Comparison of ENCODE assay signal across 9 mouse cellular contexts in genomic region chr13:105053618-105054017, GRCm38 (mm10). TPM values are rescaled to one million over a fixed set of nuclear protein-coding genes. Genes with fewer than 3 reads are reported as not detected.
DNase-seq lines count a peak whose midpoint lies in the region; ATAC-seq and TF ChIP-seq lines count a peak whose summit lies in the region.
"Had no signal": no experiment of that assay in that cellular context is flagged by ENCODE, and none has a peak within 500 bp of the region (broad histone marks: within the 10 kb centered on the region; RNA-seq: fewer than 3 reads in every experiment).

No protein-coding gene starts in this region.

- peak overlapping the region; percentile 72 for H3K9ac ChIP-seq in forebrain, embryonic 12.5 days
- peak overlapping the region; percentile 63 for H3K9ac ChIP-seq in hindbrain, embryonic 14.5 days
- H3K9ac ChIP-seq in liver, postnatal 0 days (replicated peaks) = no peak overlapping the region
- H3K9ac ChIP-seq in stomach, embryonic 15.5 days = peak overlapping the region; percentile 46; the same call in 1 of the 2 replicates

- in situ Hi-C loops in Patski (cut with MboI; ENCODE audit: low pct_unique_long_range_greater_than_20kb) = no loop called here

- peak; percentile 20 for ATAC-seq in frontal cortex, adult (ENCODE audit: low TSS enrichment)
- peak; percentile 7 for ATAC-seq in Patski
- peak; percentile 17 for ATAC-seq in forebrain, embryonic 12.5 days (ENCODE audit: low FRiP score)
- ATAC-seq in hindbrain, embryonic 14.5 days (ENCODE audit: low FRiP score) = peak; percentile 35
- no peak for ATAC-seq in liver, postnatal 0 days
- ATAC-seq in stomach, embryonic 15.5 days (ENCODE audit: insufficient read depth, low FRiP score, low read depth) = no peak

- H3K4me2 ChIP-seq in forebrain, embryonic 12.5 days = peak overlapping the region; percentile 82
- H3K4me2 ChIP-seq in hindbrain, embryonic 14.5 days (replicated peaks) = peak overlapping the region; percentile 83
- H3K4me2 ChIP-seq in liver, postnatal 0 days (ENCODE audit: low read depth, low read length) = peak overlapping the region; percentile 90
- peak overlapping the region; percentile 96 for H3K4me2 ChIP-seq in stomach, embryonic 15.5 days

- no peaks in the 10 kb centered on the region for H3K9me3 ChIP-seq in forebrain, embryonic 12.5 days
- H3K9me3 ChIP-seq in hindbrain, embryonic 14.5 days (ENCODE audit: control insufficient read depth, low read length) = no peaks in the 10 kb centered on the region
- H3K9me3 ChIP-seq in liver, postnatal 0 days (ENCODE audit: low read length) = no peaks in the 10 kb centered on the region
- no peaks in the 10 kb centered on the region for H3K9me3 ChIP-seq in stomach, embryonic 15.5 days

- H3K4me1 ChIP-seq in forebrain, embryonic 12.5 days = peaks cover 19% of the 10 kb centered on the region
- peaks cover 19% of the 10 kb centered on the region for H3K4me1 ChIP-seq in hindbrain, embryonic 14.5 days (replicated peaks; ENCODE audit: control insufficient read depth, insufficient read depth, low read length)
- peaks cover 7% of the 10 kb centered on the region; the same call in 1 of the 2 replicates for H3K4me1 ChIP-seq in liver, postnatal 0 days (ENCODE audit: insufficient read depth)
- H3K4me1 ChIP-seq in stomach, embryonic 15.5 days = peaks cover 9% of the 10 kb centered on the region

- WGBS in forebrain, embryonic 12.5 days = 2% methylated on average over 12 of the region's 12 CpGs
- under 1% methylated on average over 12 of the region's 12 CpGs for WGBS in hindbrain, embryonic 14.5 days
- WGBS in liver, postnatal 0 days (ENCODE audit: insufficient replicate concordance) = 3% methylated on average over 12 of the region's 12 CpGs
- 4% methylated on average over 12 of the region's 12 CpGs for WGBS in stomach, embryonic 15.5 days

- POLR2A ChIA-PET in Patski (lab: Charles Lee) = no interaction called here

- peaks cover 71% of the 10 kb centered on the region for H3K27me3 ChIP-seq in Patski
- H3K27me3 ChIP-seq in forebrain, embryonic 12.5 days = peaks cover 21% of the 10 kb centered on the region; the same call in 1 of the 2 replicates
- H3K27me3 ChIP-seq in hindbrain, embryonic 14.5 days (ENCODE audit: control insufficient read depth, insufficient read depth, low read length) = peaks cover 6% of the 10 kb centered on the region; the same call in 1 of the 2 replicates
- H3K27me3 ChIP-seq in liver, postnatal 0 days (ENCODE audit: insufficient read depth, low read length) = peaks cover 41% of the 10 kb centered on the region
- peaks cover 4% of the 10 kb centered on the region; the same call in 1 of the 2 replicates for H3K27me3 ChIP-seq in stomach, embryonic 15.5 days (replicated peaks)

- H3K27ac ChIP-seq in forebrain, embryonic 12.5 days = no peak overlapping the region
- peak overlapping the region; percentile 78 for H3K27ac ChIP-seq in hindbrain, embryonic 14.5 days
- no peak overlapping the region for H3K27ac ChIP-seq in liver, postnatal 0 days (ENCODE audit: low read depth)
- H3K27ac ChIP-seq in stomach, embryonic 15.5 days = no peak overlapping the region

- no peaks in the 10 kb centered on the region for H3K36me3 ChIP-seq in forebrain, embryonic 12.5 days (replicated peaks)
- no peaks in the 10 kb centered on the region for H3K36me3 ChIP-seq in hindbrain, embryonic 14.5 days (replicated peaks; ENCODE audit: control insufficient read depth, insufficient read depth)
- no peaks in the 10 kb centered on the region for H3K36me3 ChIP-seq in liver, postnatal 0 days (replicated peaks; ENCODE audit: insufficient read depth, low read length)
- H3K36me3 ChIP-seq in stomach, embryonic 15.5 days = no peaks in the 10 kb centered on the region

- no peak for DNase-seq in frontal cortex, adult 2 months (ENCODE audit: extremely low spot score in 1 of 2, low spot score in 1 of 2)
- DNase-seq in Patski (ENCODE audit: low read depth, low spot score) = no peak
- DNase-seq in hindbrain, embryonic 14.5 days (ENCODE audit: low spot score) = no peak
- no peak for DNase-seq in liver, postnatal 0 days
- DNase-seq in spleen, adult 18-20 months = no peak

- TF ChIP-seq EP300 in liver, postnatal 0 days (IDR thresholded peaks at IDR 0.05; ENCODE audit: low read depth) = no peak

- peak overlapping the region; percentile 65 for H3K4me3 ChIP-seq in forebrain, embryonic 12.5 days (replicated peaks)
- H3K4me3 ChIP-seq in hindbrain, embryonic 14.5 days (replicated peaks; ENCODE audit: low read length) = peak overlapping the region; percentile 70
- peak overlapping the region; percentile 65 for H3K4me3 ChIP-seq in liver, postnatal 0 days (ENCODE audit: low read depth, low read length)
- H3K4me3 ChIP-seq in stomach, embryonic 15.5 days (replicated peaks) = peak overlapping the region; percentile 63

- CTCF ChIA-PET in Patski (lab: Charles Lee) = no interaction called here

- TF ChIP-seq CTCF in Patski (IDR thresholded peaks at IDR 0.05) = no peak
- TF ChIP-seq CTCF in liver, postnatal 0 days (IDR thresholded peaks at IDR 0.05; ENCODE audit: low read depth) = no peak

RNA-seq across cellular contexts. Expression of gene Rgs7bp, which starts 1.1 kb away (rescaled TPM):
- 73.3 and 76.2 TPM in 2 replicates for polyA plus RNA-seq in frontal cortex, adult 2 months (2012; rRNA removed)
- polyA plus RNA-seq in Patski (2021) = not detected
- 1.5 and 1.7 TPM in 2 replicates for polyA plus RNA-seq in forebrain, embryonic 12.5 days (2016; fragmentation: Nextera tagmentation; extraction: Ambion mirVana)
- 7.0 and 8.2 TPM in 2 replicates for polyA plus RNA-seq in hindbrain, embryonic 14.5 days (2014; fragmentation: Nextera tagmentation; extraction: Ambion mirVana)
- polyA plus RNA-seq in liver, postnatal 0 days (2015; fragmentation: Nextera tagmentation; extraction: Ambion mirVana) = 0.45 and 0.58 TPM in 2 replicates
- polyA plus RNA-seq in stomach, embryonic 15.5 days (2015; fragmentation: Nextera tagmentation; extraction: Ambion mirVana) = 1.8 and 1.9 TPM in 2 replicates
- polyA plus RNA-seq: erythroblast, embryonic 14.5 days had no signal

RNA-seq across cellular contexts. Expression of gene 4933425L06Rik, which starts 28.3 kb away (rescaled TPM):
- not detected in 2 replicates for polyA plus RNA-seq in frontal cortex, adult 2 months (2012; rRNA removed)
- polyA plus RNA-seq in Patski (2021) = not detected
- polyA plus RNA-seq in forebrain, embryonic 12.5 days (2016; fragmentation: Nextera tagmentation; extraction: Ambion mirVana) = not detected in 2 replicates
- 0.09 TPM in 1 of 2 replicates, not detected in the other for polyA plus RNA-seq in hindbrain, embryonic 14.5 days (2014; fragmentation: Nextera tagmentation; extraction: Ambion mirVana)
- not detected in 2 replicates for polyA plus RNA-seq in liver, postnatal 0 days (2015; fragmentation: Nextera tagmentation; extraction: Ambion mirVana)
- not detected in 2 replicates for polyA plus RNA-seq in stomach, embryonic 15.5 days (2015; fragmentation: Nextera tagmentation; extraction: Ambion mirVana)
- polyA plus RNA-seq: erythroblast, embryonic 14.5 days had no signal

Comparison
In these comparisons a context has a peak if more than half of its experiments do, and no peak if none do; other contexts are left out.
1. ATAC-seq: peak in frontal cortex, adult (single experiment), Patski (single experiment), forebrain, embryonic 12.5 days (single experiment) and hindbrain, embryonic 14.5 days (single experiment); none in liver, postnatal 0 days (single experiment) and stomach, embryonic 15.5 days (single experiment).
2. Peak in every context shown above with its lines, with median percentiles within 50 percentile points of each other: H3K4me2 ChIP-seq and H3K4me3 ChIP-seq.